Mouse (Mus musculus): ENCODE measurements around the gene Inka1.

DNA sequence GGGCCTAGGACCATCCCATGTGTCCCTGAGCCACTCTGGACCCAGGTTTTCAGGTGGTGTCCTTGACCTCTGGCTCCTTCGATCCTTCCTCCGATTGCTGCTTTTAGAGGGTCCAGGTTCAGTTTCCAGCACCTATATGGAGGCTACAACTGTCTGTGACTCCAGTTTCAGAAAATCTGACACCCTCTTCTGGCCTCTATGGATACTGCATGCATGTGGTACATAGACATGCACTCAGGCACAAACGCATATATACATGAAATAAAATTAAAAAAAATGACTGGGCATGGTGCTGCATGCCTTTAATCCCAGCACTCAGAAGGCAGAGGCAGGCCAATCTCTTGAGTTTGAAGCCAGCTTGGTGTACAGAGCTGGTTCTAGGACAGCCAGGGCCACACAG is 42.2 kb upstream of the Inka1 start:
- TF ChIP-seq USF1 (IDR thresholded peaks at IDR 0.05; ENCODE audit: low read depth), result no peak
- no peak for TF ChIP-seq MAX (IDR thresholded peaks at IDR 0.05)
- TF ChIP-seq CTCF (IDR thresholded peaks at IDR 0.05; ENCODE audit: control insufficient read depth, insufficient read depth, insufficient read length), result no peak
- TF ChIP-seq MYOD1 (IDR thresholded peaks at IDR 0.05; ENCODE audit: control insufficient read depth, insufficient read length, low read depth), result no peak
- TF ChIP-seq MYOG (IDR thresholded peaks at IDR 0.05; ENCODE audit: control insufficient read depth, extremely low read depth, insufficient read length), result no peak

All from C2C12 (cell line).